Mouse (Mus musculus): ENCODE results near the gene Gpkow.
"Not testable (repeated sequence)": the region's sequence is repeated elsewhere in the genome, so short reads cannot be mapped to it uniquely, and the experiment has no call there.

The Gpkow gene

DNA sequence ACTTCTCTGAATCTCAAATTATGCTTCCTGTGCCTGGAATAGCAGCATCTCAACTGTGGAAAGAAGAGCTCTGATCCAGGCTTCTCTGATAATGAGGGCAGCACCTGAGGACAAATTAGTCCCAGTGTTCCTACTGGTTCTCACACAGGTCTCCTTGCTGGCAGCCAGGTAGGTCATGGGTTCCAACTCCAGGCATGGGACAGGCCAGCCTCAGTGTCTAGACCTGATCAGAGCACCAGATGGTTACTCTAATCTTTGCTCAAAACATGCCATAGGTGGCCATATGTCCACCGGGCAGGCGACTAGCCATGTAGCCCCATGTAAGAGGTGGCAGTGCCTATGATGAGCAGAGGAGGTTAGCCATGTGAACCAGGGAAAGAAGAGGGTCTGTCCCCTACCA is 8.6 kb upstream of the Gpkow start:
- no peak for DNase-seq (ENCODE audit: low spot score in 2 of 2)

DNA sequence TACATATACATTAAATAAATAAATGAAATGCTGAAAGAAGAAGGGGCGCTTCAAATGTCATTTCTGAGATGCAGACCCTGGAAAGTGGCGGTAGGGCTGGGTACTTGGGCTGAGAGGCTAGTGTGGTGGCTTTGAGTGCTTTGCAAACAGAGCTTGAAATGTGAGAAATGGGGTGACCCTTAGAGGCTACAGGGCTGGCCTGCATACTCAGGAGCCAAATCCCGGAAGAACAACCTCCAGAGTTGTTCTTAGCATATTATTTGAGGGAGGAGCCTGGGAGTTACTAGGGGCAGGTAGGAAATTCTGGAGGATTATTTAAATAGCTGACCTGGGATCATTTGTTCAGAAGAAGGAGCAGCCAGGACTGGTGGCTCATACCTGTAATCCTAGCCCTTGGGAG is 6.4 kb upstream of the Gpkow start:
- DNase-seq (ENCODE audit: low spot score in 2 of 2), result no peak

DNA sequence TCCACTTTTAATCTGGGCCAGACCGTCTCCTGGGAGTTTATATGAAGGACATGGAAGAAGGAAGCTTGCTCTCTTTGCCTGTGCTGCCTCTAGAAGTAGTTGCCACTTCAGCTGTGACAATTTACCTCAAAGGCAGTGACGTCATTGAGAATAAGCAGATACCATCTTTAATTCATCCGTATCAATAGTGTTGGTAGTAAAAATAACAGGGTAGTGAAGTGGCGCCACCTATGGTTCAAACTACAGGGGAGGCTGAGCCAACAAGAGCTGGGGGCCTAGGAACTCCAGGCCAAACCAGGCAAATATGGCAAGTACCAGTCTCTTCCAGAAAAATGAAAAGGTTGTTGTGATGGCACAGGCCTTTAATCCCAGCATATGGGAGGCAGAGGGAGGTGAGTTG is 4.1 kb upstream of the Gpkow start:
- no peak for DNase-seq (ENCODE audit: low spot score in 2 of 2)

DNA sequence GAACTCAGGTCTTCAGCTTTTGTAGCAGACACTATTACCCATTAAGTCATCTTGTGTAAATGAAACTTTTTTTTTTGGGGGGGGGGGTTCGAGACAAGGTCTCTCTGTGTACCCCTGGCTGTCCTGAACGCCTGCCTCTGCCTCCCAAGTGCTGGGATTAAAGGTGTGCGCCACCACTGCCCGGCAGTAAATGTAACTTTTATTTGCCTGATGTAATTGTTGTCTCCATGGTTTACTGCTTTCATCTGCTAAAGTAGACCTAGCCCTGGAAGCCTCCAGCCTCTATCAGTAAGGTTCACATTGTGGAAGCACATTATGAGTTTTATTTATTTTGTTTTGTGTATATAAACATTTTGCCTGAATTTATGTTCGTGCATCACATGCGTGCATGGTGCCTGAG is 411 bp upstream of the Gpkow start:
- no peak for DNase-seq (ENCODE audit: low spot score in 2 of 2)

DNA sequence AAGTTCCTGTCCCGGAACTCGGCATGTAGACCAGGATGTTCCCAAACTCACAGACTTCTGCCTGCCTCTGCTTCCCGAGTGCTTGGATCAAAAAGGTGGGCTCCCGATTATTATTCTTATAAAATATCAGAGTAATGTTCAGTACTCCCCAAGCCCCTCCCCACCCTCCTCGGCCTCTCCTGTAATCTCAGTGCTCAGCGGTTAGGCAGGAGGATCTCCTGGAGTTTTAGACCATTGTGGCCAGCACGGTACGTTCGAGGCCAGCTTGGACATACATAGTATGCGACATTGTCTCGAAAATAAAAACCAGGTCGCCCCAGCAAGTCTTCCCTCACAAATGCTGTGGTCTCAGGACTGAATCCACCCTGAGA is 16.8 kb downstream of the Gpkow start:
- not testable (repeated sequence) for DNase-seq (ENCODE audit: low spot score in 2 of 2)

DNA sequence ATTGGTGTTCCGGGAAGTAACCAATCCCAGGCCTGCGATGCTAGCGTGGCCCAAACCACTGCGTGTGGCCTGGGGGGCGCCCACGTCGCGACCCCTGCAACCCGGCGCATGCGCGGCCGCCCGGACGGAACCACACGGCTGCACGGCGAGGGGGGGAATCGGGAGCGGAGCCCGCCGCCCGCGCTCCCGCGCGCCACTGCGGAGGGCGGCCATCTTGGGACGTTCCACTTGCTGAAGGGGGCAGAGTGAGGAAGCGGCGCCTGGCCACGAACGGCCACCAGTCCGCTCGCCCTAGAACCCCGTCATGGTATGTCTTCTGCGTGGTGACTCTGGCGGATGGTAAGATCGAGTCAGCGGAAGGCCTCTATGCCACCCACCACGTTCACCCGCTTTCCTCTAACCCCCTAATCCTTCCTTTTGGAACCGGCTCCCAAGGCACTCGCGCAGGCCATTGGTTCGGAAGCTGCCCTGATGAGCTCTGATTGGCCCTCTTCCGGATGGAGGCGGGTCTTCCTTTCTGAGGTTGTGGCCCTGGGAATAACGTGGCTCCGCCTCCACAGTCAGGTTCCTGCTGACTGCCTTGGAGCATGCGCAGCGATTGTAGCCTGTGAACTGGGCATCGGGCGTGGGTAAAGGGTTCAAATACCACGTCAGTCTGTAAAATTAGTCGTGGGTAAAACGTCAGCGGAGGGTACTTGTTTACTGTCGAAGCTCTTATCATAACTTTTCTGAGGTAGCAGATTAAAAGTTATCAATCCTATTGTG is 17.4 kb downstream of the Gpkow start, which contains the start of gene Wdr45:
Gene Wdr45 (plus strand): TSS at position 199 of the 765 bp plus-strand sequence.
- peak; percentile 66 to 88 for DNase-seq (ENCODE audit: low spot score in 2 of 2)

DNA sequence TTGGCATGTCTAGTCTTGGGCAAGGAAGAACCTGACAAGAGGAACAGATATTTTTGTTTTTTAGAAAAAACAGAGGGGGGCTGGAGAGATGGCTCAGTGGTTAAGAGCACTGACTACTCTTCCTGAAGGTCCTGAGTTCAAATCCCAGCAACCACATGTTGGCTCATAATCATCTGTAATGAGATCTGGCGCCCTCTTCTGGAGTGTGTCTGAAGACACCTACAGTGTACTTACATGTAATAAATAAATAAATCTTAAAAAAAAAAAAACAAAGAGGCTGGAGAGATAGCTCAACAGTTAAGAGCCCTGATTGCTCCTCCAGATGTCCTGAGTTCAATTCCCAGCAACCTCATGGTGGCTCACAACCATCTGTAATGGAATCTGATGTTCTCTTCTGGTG is 19.1 kb downstream of the Gpkow start:
- DNase-seq (ENCODE audit: low spot score in 2 of 2), result not testable (repeated sequence)

DNA sequence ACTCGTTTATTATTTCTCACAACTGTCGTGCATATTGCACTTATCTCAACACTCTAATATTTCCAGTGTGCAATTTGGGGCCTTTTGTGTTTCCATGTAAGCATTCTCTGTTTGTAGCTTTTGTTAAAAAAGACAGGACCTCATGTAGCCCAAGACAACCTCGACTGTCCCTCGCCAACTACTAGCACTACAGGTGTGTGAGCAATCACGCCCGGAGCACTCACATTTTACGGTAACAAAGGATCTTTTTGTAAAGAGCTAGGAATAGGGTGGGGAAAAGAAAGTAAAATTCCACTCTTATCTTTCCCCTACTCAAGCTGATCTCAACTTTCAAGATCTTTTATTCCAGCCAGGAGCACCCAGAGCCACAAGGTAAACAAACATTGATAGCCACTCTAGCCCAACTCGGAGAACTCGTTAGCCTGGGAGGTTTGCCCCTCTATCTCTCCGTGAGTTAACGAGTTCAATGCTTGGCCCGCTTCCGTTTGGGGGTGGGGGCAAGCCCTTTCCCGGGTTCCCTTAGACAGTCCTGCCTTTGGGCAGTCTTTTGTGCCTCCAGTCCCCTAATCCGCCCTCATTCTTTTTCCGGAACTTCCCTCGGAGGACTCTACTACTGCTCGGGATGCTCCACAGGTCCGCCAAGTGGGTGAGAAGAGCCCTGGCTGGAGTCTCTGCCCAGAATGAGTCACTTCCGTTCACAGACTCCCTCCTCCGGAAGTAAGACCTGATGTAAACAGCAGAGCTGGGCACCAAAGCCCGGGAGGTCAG is 24.8 kb downstream of the Gpkow start, which contains the start of gene Gm45208:
Gene Gm45208 (plus strand): TSS at position 732 of the 768 bp plus-strand sequence.
- DNase-seq (ENCODE audit: low spot score in 2 of 2), result peak; percentile 22 to 47

DNA sequence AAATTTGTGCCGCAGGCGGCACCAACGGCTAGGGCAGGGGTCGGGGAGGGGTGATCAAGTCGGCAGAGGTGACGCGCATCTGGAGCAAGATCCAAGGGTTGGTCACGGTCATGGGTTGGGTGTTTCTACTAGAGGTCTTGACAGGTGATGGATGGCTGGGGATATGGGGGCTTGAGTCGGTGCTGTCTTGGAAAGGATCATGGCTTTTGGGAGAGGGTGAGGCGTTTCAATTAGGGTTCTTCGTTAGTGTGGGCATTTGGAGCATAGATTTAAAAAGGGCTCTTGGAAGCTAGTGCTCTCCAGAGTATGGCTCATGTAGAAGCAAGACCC is 25.3 kb downstream of the Gpkow start:
- DNase-seq (ENCODE audit: low spot score in 2 of 2), result no peak

DNA sequence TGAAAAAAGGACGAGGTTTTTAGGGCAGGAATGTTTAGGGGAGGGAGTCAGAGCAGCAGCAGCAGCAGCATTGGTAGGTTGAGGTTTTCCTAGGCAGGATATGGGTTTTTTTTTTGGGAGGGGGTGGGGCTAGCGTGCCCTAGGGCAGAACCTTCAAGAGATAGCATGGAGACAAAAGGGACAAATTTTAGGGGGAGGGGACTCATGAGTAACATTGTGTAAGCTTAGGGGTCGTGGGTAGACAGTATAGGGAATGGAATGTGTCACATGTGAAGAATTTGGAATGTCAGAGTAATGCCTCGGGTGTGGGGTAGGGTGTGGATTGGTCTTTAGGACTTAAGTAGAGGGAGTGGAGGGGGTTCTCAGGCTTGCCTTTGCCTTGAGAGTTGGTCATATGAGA is 25.8 kb downstream of the Gpkow start:
- no peak for DNase-seq (ENCODE audit: low spot score in 2 of 2)

DNA sequence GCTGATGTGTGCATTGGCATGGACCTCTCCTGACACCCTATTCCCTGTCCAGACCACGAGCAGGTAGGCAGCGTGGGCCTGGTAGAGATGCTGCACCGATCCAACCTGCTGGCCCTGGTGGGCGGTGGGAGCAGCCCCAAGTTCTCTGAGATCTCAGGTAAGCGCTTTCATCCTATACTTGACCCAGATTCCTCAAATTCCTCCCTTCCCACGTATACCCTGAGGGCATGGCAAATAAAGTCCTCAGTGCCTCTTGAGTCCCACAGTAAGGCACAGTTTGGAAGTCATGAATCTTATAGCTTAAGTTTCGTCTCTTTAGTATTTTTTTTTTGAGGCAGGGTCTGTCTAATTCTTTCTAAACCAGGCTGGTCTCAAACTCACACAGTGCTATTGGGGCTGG is 27.2 kb downstream of the Gpkow start:
- DNase-seq (ENCODE audit: low spot score in 2 of 2), result no peak

DNA sequence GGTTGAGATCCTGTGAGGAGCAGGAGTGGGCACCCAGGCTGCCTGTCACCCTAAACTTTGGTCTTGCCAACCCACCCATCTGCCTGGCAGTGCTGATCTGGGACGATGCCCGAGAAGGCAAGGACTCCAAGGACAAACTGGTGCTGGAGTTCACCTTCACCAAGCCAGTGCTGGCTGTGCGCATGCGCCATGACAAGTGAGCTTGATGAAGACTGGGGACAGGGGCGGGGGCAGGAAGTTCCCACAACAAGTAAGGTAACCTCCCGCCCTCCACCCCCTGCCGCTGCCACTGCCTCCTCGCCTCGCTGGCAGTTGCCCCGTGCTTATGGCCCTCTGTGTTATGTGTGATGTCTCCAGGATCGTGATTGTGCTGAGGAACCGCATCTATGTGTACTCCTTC is 28.9 kb downstream of the Gpkow start:
- DNase-seq (ENCODE audit: low spot score in 2 of 2), result no peak

DNA sequence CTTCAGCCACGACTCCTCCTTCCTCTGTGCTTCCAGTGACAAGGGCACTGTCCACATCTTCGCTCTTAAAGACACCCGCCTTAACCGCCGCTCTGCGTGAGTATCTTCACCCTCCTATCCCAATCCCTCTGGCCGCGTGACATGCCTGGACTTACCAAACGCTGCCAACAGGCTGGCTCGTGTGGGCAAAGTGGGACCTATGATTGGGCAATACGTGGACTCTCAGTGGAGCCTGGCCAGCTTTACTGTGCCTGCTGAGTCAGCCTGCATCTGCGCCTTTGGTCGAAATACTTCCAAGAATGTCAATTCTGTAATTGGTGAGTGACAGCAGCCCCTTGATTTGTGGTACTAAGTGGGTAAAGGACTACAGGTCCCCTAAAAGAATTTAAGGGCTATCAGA is 30.2 kb downstream of the Gpkow start:
- DNase-seq (ENCODE audit: low spot score in 2 of 2), result no peak

DNA sequence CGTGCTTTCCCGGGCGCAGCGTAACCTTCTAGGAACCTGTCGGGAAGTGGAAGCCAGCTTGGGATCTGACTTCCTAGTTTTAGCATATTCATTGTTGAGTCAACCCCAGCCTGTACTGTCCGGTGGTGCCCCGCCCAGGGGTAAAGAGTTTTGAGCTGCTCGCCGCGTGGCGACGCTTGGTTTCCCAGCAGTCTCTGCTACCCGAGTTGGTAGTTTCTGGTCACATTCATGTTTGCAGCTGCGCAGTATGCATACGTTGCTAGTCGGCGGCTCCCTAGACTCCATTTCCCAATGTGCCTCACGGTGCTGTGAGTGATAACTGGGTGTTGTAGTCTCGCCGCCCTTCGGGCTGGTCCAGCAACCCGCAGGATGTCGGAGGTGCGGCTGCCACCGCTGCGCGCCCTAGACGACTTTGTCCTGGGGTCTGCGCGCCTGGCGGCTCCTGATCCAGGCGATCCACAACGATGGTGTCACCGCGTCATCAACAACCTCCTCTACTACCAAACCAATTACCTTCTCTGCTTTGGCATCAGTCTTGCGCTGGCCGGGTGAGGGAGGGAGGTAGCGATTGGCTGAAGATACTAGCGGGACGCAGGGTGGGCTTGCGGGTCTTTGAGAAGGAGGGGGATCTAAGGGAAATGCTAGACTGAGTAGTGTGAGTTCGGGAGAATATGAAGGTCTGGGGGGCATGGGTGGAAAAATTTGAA is 31.4 kb downstream of the Gpkow start, which contains the start of gene Praf2:
Gene Praf2 (plus strand): TSS at position 225 of the 707 bp plus-strand sequence.
- DNase-seq (ENCODE audit: low spot score in 2 of 2), result peak; percentile 31 to 58

DNA sequence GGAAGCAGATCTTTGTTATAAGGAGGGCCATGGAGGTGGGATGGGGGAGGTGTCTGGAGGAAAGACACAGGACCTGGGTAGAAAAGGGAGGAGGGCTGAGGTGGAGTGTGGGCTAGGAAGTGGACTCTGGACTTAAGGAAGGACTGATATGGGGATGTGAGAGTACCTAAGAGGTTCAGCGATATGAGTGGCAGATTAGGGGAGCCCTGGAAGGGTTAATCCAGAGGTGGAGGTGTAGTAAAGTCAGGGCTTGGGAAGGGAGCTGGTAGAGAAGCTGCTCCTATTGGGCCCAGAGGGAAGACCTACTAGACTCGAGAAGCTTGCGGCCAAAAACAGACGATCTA is 32.0 kb downstream of the Gpkow start:
- no peak for DNase-seq (ENCODE audit: low spot score in 2 of 2)

DNA sequence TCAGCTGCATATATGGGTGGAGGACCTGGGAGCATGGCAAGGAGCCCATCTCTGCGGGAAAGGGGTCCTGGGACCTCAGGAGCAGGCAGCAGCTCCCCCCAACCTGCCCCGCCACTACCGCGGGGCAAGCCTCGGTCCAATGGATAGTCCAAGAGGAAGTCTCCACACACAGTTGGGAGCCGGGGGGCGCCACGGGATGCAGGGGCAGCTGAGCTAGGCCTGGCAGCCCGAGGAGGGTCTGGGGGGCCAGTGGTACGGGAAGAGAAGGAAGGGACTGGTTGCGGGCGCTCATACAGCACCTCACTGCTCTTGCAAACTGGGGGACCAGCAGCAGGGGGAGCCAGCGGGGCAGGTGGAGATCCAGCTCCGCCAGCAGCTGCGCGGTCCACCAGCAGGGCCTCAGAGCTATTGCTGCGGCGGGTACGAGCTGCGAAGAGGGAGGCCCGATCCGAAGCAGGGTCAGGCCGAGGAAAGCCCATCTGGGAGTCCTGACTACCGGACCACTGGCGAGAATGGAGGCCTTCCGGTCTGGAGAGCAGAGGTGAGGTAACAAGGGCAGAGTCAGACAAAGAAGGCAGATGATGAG is 36.7 kb downstream of the Gpkow start:
- DNase-seq (ENCODE audit: low spot score in 2 of 2), result peak; percentile 33 to 64

DNA sequence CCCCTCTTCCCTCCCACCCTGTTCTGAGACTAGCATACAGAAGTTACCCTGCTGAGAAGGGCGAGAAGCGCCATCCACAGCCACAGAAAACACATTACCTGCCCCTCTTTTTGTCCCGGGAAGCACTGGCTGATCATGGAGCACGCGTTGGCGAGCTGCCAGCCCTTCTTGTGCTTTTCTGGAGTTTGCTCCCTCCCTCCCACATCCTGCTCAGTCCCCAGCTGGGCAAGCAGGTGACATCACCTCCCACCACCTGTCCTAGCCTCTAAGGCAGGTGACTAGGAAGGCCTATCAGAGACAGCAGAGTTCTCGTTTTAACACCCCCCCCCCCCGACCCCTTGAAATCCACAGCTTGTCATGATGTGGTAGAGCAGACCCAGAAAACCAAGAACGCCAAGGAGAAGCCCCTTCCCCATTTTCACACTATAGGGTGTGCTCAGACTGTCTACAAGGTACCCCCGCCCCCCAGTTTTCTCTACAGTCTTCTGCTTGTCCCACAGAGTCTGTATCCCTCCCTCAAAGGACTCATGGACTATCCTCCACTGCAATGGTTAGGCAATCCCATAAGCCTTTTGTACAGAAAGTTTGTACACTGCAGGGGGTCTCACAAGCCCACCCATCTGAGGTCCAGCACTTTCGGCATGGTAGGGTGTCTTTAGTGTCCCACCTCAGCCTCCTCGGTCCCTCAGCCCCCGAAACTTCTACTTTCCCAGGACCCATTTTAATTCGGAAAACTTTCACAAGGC is 42.6 kb downstream of the Gpkow start:
- no peak for DNase-seq (ENCODE audit: low spot score in 2 of 2)

DNA sequence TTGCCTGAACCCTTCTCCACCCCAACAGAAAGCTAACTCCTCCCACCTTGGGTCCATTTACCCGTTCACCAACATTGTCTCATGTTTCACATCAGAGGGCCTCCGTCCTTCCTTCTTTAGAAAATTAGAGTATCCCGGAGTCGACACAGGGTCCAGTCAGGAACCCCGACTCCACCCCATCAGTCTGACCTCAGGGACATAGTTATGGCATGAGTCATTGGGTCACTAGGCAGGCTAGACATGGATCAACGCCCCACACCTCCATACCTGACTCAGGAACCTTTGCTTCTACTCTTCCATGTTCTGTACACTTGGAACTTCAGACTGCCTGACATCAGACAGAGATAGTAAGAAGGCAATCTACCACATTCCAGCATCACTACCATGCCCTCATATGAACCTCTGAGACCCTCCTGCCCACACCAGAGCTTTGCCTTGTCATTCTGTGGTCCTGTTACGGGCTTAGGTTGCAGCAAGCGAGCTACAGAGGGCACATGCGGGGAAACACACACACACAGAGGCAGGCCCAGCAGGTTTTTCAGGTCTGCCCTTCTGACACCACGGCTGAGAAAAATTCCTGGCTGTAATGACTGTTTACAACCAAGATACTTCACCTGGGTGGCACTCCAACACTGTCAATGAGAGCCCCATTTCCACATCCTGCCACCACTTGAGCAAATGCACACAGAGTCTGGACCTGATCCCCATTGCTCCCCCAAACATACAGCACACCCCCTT is 43.3 kb downstream of the Gpkow start:
- DNase-seq (ENCODE audit: low spot score in 2 of 2), result no peak

DNA sequence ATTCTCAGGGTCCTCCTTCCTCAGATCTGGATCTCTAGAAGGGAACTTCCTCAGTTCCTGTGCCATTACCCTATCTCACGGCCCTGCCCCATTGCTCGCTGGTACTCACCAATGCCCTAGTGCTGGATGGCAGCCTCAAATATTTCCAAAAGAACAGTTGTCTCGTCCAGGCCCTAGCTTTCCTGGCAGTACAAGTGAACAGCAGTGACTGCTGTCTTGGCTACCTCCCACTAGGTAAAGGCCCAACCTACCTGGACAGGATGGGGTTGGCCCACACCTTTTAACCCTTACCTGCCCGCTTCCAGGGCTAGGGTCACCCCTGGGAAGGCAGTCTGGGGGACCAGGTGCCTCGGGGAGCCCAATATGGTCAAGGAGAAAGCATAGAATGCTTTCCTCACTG is 44.2 kb downstream of the Gpkow start:
- DNase-seq (ENCODE audit: low spot score in 2 of 2), result no peak

DNA sequence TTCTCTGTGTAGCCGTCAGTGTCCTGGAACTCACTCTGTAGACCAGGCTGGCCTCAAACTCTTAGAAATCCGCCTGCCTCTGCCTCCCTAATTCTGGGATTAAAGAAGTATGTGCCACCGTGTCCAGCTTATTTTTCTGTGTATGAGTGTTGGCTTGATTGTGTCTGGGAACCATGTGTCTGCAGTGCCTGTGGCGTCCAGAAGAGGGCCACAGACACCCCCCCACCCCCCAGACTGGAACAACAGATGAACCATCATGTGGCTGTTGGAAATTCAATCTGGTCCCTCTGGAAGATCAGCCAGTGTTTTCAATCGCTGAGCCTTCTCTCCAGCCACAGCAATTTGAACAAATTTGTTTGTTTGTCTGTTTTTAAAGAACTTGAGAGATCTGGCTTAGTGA is 46.5 kb downstream of the Gpkow start:
- DNase-seq (ENCODE audit: low spot score in 2 of 2), result no peak

DNA sequence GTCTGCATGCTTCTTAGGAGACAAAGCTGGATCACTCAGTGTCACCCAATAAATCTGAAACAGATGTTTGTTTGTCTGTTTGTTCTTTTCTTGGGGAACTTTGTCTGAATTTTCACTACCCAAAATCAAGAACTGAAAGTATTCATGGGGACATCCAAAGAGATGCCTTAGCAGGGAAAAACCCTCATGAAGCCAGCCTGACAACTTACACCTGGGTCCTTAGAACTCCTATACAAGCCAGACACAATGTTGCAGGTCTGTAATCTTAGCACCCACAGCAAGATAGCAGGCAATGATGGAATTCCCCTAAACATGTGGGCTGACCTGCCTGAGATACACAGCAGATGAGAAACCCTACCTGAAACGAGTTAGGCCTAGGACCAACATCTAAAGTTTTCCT is 48.0 kb downstream of the Gpkow start:
- DNase-seq (ENCODE audit: low spot score in 2 of 2), result no peak
